Mouse (Mus musculus): ENCODE data around the gene Hist1h3c.
A peak's percentile ranks its signal among the peaks of the same experiment; 100 is the strongest.
"Not testable (repeated sequence)": the region's sequence is repeated elsewhere in the genome, so short reads cannot be mapped to it uniquely, and the experiment has no call there.

Gene Hist1h3c

DNA sequence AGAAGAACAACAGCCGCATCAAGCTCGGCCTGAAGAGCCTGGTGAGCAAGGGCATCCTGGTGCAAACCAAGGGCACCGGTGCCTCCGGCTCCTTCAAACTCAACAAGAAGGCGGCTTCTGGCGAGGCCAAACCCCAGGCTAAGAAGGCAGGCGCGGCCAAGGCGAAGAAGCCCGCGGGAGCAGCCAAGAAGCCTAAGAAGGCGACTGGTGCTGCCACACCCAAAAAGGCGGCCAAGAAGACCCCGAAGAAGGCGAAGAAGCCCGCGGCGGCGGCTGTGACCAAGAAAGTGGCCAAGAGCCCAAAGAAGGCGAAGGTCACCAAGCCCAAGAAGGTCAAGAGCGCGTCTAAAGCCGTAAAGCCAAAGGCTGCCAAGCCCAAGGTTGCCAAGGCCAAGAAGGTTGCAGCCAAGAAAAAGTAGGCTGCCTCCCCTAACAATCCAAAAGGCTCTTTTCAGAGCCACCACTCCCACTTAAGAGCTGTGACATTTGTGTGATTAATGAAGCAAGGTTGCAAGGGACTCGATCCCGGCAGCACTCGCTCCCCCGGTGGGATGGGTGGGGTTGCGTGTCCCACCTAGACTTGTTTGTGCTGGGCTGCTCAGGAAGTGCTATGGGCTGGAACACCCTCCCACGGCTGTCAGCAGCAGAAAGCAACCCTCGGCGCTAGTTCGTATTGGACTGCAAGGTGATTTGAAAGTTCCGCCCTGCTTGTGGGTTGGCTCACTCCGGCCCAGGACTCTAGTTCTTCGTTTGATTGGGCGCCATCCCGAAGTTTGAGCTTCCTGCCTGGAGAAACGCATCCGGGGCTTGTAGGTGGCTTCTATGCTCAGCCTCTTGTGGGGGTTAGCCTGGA lies 6.1 kb downstream of the Hist1h3c start:
- DNase-seq = peak; percentile 88

GRCm38 (mm10) chr13:23738677-23739068 lies 6.7 kb downstream of the Hist1h3c start, which contains the start of gene Hist1h1c:
Gene Hist1h1c, plus strand, starts transcription at chr13:23738808.
- peak; percentile 97 for DNase-seq

DNA sequence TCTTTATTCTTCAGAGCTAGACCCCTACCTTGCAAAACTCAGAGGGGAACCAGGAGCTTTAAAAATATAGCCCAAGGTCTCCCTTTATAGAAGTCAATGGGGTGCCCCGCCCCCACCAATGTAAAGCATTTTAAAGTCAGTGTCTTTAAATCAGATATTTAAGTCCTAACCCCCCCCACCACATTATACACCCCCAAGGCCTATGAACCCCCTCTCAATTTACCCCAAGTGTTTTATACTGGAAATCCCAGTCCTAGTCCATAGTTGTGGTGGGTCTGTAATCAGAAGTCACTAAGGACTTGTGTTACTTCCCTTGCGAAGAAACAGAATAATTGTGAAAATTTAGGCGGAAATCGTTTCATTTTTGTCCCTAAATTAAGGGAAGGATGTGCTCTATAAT lies 7.4 kb downstream of the Hist1h3c start:
- DNase-seq = peak; percentile 74

DNA sequence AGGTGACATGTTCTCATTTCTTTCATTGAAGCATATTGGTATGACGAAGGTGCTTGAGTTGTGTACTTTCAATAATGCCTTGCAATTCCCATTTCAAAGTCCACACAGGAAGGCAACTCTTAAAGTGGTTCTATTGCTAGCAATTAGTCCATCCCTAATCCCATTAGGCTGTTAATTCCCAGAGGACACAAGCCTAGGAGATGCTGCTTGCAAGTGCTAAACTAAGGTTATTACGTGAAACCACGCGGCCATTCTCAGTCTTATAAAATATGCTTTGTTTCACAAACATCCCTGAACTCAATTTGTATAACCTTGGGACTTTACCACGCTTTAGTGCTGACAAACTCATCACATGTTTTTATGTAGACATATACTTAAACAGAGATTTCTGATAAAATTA lies 8.3 kb downstream of the Hist1h3c start:
- no peak for DNase-seq

GRCm38 (mm10) chr13:23732156-23732804 lies 13.1 kb downstream of the Hist1h3c start:
- peak; percentile 45 for DNase-seq

- DNase-seq = no peak
These were observed 14.9 kb downstream of the Hist1h3c start for GRCm38 (mm10) chr13:23730479-23730878.

- no peak for DNase-seq
These were observed 15.7 kb downstream of the Hist1h3c start for GRCm38 (mm10) chr13:23729706-23730105.

DNA sequence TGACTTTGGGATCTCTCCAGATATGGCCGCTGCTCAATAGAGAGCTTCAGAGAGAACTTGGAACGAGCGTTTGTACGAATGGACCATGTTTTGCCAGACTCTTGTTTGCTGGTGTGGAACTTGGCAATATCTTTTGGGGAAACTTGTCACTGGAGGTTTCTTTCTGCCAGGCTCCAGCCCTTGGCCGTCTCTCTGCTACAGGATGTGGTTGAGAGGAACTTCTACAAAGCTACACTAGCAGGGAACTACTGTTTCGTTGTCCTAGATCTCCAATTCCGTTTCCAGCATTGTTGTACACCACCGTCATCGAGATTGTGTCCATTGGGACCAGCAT lies 16.2 kb downstream of the Hist1h3c start:
- peak; percentile 49 for DNase-seq

GRCm38 (mm10) chr13:23728472-23729191 lies 16.8 kb downstream of the Hist1h3c start:
- no peak for DNase-seq

GRCm38 (mm10) chr13:23725213-23725612 lies 20.2 kb downstream of the Hist1h3c start:
- no peak for DNase-seq

GRCm38 (mm10) chr13:23724239-23724638 lies 21.2 kb downstream of the Hist1h3c start:
- no peak for DNase-seq

- not testable (repeated sequence) for DNase-seq
These were observed 27.7 kb downstream of the Hist1h3c start for GRCm38 (mm10) chr13:23717593-23718245.

GRCm38 (mm10) chr13:23717176-23717575 lies 28.2 kb downstream of the Hist1h3c start:
- DNase-seq = no peak

DNA sequence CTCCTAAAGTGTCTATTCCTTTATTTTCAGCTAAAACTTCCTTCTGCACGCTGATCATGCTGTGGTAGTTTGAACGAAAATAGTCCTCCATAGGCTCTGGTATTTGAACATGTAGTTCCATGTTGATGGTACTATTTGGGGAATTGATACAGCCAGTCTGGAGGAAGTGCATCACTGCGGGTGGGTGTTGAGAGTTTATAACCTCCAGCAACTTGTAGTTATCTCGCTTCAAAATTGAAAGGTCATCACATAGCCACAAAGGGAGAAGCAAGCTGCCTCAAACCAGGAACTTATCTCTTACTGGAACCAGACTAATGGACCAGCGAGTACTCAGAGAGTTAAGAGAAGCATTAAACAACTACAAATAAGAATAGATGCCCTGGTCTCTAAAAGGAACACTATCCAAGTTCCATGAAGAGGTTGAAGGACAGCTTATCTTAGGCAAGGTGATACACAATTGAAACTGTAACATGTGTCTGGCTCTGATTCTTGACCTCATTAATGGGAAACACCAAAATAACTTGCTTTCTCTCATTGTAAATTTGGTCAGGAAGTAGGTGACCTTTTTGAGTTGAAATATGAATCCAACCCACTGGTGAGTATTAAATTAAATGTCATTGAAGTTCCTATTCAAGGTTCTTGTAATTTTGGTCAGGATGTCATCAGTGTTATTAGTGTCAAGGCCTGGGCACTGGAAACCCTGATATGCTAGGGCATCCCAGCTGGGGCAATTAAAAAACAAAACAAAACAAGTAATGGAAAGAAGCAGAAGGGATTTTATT lies 28.9 kb downstream of the Hist1h3c start:
- DNase-seq = no peak

- DNase-seq = peak; percentile 74
These were observed 34.9 kb downstream of the Hist1h3c start, which contains the start of gene Hfe for GRCm38 (mm10) chr13:23710374-23711089. Gene Hfe, minus strand, starts transcription at chr13:23710854.

- no peak for DNase-seq
These were observed 35.6 kb downstream of the Hist1h3c start for GRCm38 (mm10) chr13:23709714-23710373.

- DNase-seq = no peak
These were observed 36.7 kb downstream of the Hist1h3c start for GRCm38 (mm10) chr13:23708654-23709053.

- DNase-seq = no peak
These were observed 37.4 kb downstream of the Hist1h3c start for GRCm38 (mm10) chr13:23708041-23708440.

GRCm38 (mm10) chr13:23706771-23707170 lies 38.6 kb downstream of the Hist1h3c start:
- DNase-seq = no peak

DNA sequence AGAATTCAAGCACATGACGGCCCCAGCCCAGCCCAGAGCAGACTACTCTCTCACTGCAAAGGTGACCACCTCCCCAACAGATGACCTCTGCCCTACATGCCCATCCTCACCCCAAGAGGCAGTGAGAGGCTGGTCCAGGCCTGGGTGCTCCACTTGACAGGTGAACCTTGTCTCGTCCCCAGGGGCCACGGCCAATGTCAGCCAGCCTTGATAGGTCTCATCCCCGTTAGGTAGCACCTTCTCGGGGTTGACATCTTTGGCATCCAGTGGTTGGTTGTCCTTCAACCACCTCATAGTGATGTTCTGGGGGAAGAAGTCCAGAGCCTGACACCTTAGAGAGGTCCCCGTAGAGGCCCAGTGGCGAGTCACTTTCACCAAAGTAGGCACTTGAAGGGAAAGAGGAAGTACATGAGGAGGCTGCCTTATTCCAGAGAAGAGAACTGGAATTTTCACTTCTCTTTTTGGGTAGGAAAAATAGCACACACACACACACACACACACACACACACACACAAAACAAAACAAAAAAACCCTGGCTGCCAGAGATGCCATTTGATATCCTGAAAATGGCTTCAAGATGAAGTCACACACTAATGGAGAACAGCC lies 39.5 kb downstream of the Hist1h3c start:
- no peak for DNase-seq
